Mouse (Mus musculus) heart, postnatal 0 days (tissue): ENCODE results near the gene Rap2c. TPM values are rescaled to one million over a fixed set of nuclear protein-coding genes. Genes with fewer than 3 reads are reported as not detected.

Experiments
- ATAC-seq: fragments of 200-750 bp; cut with Nextera tagmentation; 2 replicates; pipeline ENCODE4 v1.8.0; 2017; ENCODE audit warnings: low read depth, moderate number of reproducible peaks, moderate library complexity; ENCODE audit not compliant: insufficient read depth
- DNase-seq: peaks from one replicate; pipeline ENCODE4 v3.0.0-alpha.2; 2016; ENCODE audit warnings: low spot score
- H3K27ac ChIP-seq: fragments of 300-500 bp; sonication (generic); 2 replicates; pipeline ENCODE4 v1.5.1; 2014; ENCODE audit warnings: low read depth, mild to moderate bottlenecking
- H3K27me3 ChIP-seq: fragments of 300-500 bp; sonication (generic); 2 replicates; pipeline ENCODE4 v1.6.1; 2014; ENCODE audit warnings: low read length, mixed read lengths; ENCODE audit not compliant: control insufficient read depth, insufficient read depth
- H3K36me3 ChIP-seq: fragments of 300-500 bp; sonication (generic); replicated peaks from 2 replicates; pipeline ENCODE4 v1.6.1; 2014; ENCODE audit warnings: low read length, mixed read lengths; ENCODE audit not compliant: control insufficient read depth, insufficient read depth
- H3K4me1 ChIP-seq: fragments of 300-500 bp; sonication (generic); 2 replicates; pipeline ENCODE4 v1.6.1; 2014; ENCODE audit warnings: antibody characterized with exemption; ENCODE audit not compliant: control insufficient read depth, insufficient read depth
- H3K4me2 ChIP-seq: fragments of 300-500 bp; sonication (generic); 2 replicates; pipeline ENCODE4 v1.6.1; 2014; ENCODE audit warnings: low read depth, mild to moderate bottlenecking, low read length, moderate library complexity
- H3K4me3 ChIP-seq: fragments of 300-500 bp; sonication (generic); 2 replicates; pipeline ENCODE4 v1.5.1; 2014; ENCODE audit warnings: low read depth, low read length
- H3K9ac ChIP-seq: fragments of 300-500 bp; sonication (generic); replicated peaks from 2 replicates; pipeline ENCODE4 v1.6.1; 2014; ENCODE audit warnings: low read depth, low read length, mixed read lengths
- H3K9me3 ChIP-seq: fragments of 300-500 bp; sonication (generic); replicated peaks from 2 replicates; pipeline ENCODE4 v1.6.1; 2016; ENCODE audit warnings: low read length; ENCODE audit not compliant: control insufficient read depth
- CTCF ChIP-seq: IDR thresholded peaks from 2 replicates; pipeline ENCODE4 v1.5.1; 2016; ENCODE audit warnings: antibody characterized with exemption, control low read depth, low read depth
- EP300 ChIP-seq: IDR thresholded peaks from 2 replicates; pipeline ENCODE4 v1.6.1; 2016; ENCODE audit warnings: antibody characterized with exemption, low read depth
- WGBS: fragments of 180-500 bp; shearing (Covaris S2); extraction: QIAGEN DNeasy Blood & Tissue Kit; methylation state at CpG from one replicate; pipeline ENCODE4 v1.1.7; 2014; 5-methylcytosine and 5-hydroxymethylcytosine counted together
- polyA plus RNA-seq: library from polyadenylated mRNA; unstranded; fragments of >200 nt; fragmentation: Nextera tagmentation; extraction: Ambion mirVana; gene quantifications from 2 replicates; pipeline ENCODE4 v1.2.1, GENCODE M21; 2015
- total RNA-seq: library from RNA; depleted of rRNA; stranded (reverse); fragments of >200 nt; gene quantifications from 2 replicates; pipeline ENCODE4 v1.2.3, GENCODE M21; 2014; ENCODE audit warnings: low replicate concordance

The Rap2c gene
- total and polyA plus RNA-seq, 2 experiments from 2014 or later = 10.0 to 13.5 TPM

DNA sequence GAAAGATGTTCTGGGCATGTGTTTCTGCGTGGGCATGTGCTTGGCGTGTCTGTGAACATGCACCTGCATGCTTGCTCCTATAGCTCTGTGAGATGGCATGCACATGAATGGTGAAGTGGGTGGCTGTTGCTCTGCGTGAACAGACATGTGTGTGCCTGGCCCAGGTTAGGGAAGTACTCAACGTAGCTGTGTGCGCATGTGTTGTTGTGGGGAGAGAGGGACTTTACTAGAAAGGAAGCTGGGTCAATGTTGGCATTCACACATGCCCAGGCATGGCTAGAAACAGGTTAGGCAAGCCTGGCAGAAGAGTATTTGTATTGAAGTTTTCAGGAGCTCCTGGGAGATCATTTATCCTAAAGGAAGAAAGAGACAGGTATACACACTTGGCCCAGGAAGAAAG, 26.5 kb downstream of the Rap2c start:
- DNase-seq (no peak), ATAC-seq (no peak)
- no peaks in the 10 kb centered on the region for H3K9me3 ChIP-seq
- TF ChIP-seq CTCF (no peak), EP300 (no peak)
- H3K4me1 ChIP-seq = no peaks in the 10 kb centered on the region
- H3K9ac ChIP-seq = no peak overlapping the region
- H3K4me2 ChIP-seq = no peak overlapping the region
- WGBS = 86% methylated on average over 5 of the region's 5 CpGs
- H3K27me3 ChIP-seq = no peaks in the 10 kb centered on the region
- no peak overlapping the region for H3K27ac ChIP-seq
- no peaks in the 10 kb centered on the region for H3K36me3 ChIP-seq
- no peak overlapping the region for H3K4me3 ChIP-seq

DNA sequence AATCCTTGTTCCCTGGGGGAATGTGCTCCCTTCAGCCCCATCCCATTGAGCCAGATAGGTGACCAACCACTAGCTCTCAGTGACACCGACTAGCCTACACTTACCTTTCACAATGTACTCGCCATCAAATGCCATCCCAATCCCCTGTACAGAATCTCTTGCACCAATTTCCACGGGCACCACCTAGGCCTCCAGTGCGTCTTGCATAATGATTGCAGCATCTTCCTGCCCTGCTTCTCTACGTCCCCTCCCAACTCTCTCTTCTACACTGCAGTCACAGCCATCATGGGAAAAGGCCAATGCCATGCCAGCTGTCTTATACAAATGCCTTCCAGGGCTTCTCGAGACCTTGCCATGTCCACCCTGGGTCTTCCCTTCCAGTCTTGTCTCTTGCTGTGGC, 27.9 kb downstream of the Rap2c start:
- no peak overlapping the region for H3K4me2 ChIP-seq
- no peaks in the 10 kb centered on the region for H3K4me1 ChIP-seq
- H3K9ac ChIP-seq = no peak overlapping the region
- WGBS = 79% methylated on average over 6 of the region's 6 CpGs
- H3K4me3 ChIP-seq = no peak overlapping the region
- H3K9me3 ChIP-seq = no peaks in the 10 kb centered on the region
- DNase-seq (no peak), ATAC-seq (no peak)
- no peaks in the 10 kb centered on the region for H3K27me3 ChIP-seq
- H3K36me3 ChIP-seq = no peaks in the 10 kb centered on the region
- no peak overlapping the region for H3K27ac ChIP-seq
- no peak for TF ChIP-seq EP300
- TF ChIP-seq CTCF = no peak

DNA sequence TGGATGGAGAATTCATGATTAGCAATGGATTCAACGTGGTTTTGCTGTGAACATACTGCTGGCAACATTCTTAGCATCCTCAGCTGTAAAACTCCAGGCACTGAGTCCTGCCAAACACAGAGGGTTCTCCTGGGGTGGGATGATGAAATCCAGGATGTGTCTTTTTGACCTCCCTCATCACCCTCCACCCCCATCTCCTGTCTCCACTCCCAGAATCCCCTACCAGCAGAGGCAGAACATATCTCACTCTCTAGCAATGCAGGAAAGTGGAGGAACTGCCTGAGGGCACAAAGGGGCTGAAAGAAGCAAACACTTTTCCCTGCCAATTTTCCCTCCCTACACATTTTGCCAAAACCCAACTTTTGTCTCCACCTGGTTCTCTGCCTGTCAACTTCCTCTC, 29.2 kb downstream of the Rap2c start:
- no peak for TF ChIP-seq CTCF
- no peak for TF ChIP-seq EP300
- Histone ChIP-seq H3K36me3 (no peaks in the 10 kb centered on the region), H3K9ac (no peak overlapping the region), H3K27me3 (no peaks in the 10 kb centered on the region), H3K27ac (no peak overlapping the region), H3K9me3 (no peaks in the 10 kb centered on the region), H3K4me1 (no peaks in the 10 kb centered on the region), H3K4me3 (no peak overlapping the region), H3K4me2 (no peak overlapping the region)
- ATAC-seq = no peak
- 24% methylated on average over 1 of the region's 1 CpGs for WGBS
- DNase-seq = no peak

DNA sequence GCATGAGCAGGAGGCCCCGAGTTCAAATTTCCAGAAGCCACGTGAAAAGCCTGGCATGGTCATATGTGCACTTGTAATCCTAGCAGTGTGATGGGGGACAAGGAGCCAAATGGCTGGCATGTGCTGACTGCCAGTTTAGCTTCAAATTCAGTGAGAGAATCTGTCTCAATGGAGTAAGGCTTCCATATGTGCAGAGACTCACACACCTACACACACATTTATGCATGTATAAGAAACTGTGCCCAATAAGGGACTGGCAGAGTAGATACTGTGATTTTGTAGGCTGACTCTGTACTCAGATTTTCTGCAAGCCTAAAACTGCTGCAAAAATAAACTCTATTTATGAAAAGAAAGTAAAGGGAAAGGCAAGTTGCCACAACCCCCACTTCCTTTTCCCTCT, 39.4 kb downstream of the Rap2c start:
- WGBS = 80% methylated on average over 2 of the region's 2 CpGs
- ATAC-seq = no peak
- TF ChIP-seq EP300 (no peak), CTCF (no peak)

DNA sequence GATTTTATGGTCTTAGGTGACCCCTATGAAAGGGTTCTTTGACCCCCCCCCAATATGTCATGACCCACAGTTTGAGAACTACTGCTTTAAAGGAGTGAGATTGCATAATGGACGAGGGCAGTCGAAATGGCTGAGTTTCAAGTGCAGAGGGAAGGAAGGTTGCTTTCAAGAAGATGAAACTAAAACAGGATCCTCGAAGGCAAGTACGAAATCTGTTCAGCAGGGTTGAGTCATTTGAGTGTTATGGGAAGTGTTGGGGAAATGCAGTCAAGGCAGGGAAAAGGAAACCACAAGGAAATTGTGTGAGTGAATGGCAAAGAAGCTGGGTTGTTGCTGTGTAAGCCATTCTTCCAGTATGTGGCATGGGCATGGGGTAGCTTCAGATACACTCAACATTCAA, 45.7 kb downstream of the Rap2c start:
- Histone ChIP-seq H3K4me2 (no peak overlapping the region), H3K9ac (no peak overlapping the region), H3K36me3 (no peaks in the 10 kb centered on the region), H3K4me3 (no peak overlapping the region), H3K9me3 (no peaks in the 10 kb centered on the region), H3K27me3 (no peaks in the 10 kb centered on the region), H3K4me1 (no peaks in the 10 kb centered on the region), H3K27ac (no peak overlapping the region)
- DNase-seq (no peak), ATAC-seq (no peak)
- WGBS = 74% methylated on average over 4 of the region's 4 CpGs
- TF ChIP-seq CTCF = no peak
- no peak for TF ChIP-seq EP300

More for the DNA sequence above, 39.4 kb downstream of the Rap2c start:
- Histone ChIP-seq H3K4me2 (no peak overlapping the region), H3K36me3 (no peaks in the 10 kb centered on the region), H3K4me3 (no peak overlapping the region), H3K9me3 (no peaks in the 10 kb centered on the region), H3K27me3 (no peaks in the 10 kb centered on the region), H3K27ac (no peak overlapping the region), H3K9ac (no peak overlapping the region), H3K4me1 (no peaks in the 10 kb centered on the region)
- no peak for DNase-seq

DNA sequence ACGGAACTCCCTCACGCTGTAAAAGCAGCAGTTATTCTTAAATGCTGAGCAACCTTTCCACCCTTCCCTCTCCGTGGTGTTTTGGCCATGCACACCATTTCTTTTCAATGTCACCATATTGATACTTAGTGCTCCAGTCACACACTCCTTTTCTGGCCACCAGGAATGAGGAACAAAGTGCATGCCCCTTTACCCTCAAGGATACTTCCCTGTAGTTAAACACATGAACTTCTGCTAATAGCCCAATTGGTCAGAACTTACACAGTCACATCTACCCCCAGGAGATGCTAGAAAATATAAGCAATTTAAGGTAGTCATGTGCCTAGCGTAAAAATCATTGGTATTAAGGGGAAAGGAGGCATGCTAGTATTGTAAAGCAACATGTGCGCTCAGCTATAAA, 47.9 kb downstream of the Rap2c start:
- no peak for DNase-seq
- Histone ChIP-seq H3K9ac (no peak overlapping the region), H3K4me2 (no peak overlapping the region), H3K4me1 (no peaks in the 10 kb centered on the region), H3K36me3 (no peaks in the 10 kb centered on the region), H3K27me3 (no peaks in the 10 kb centered on the region), H3K4me3 (no peak overlapping the region), H3K9me3 (no peaks in the 10 kb centered on the region), H3K27ac (no peak overlapping the region)
- 85% methylated on average over 5 of the region's 5 CpGs for whole genome bisulfite sequencing
- no peak for ATAC-seq
- TF ChIP-seq CTCF (no peak), EP300 (no peak)
